25 mouse cellular contexts compared by ENCODE assay signal in the genomic region with DNA sequence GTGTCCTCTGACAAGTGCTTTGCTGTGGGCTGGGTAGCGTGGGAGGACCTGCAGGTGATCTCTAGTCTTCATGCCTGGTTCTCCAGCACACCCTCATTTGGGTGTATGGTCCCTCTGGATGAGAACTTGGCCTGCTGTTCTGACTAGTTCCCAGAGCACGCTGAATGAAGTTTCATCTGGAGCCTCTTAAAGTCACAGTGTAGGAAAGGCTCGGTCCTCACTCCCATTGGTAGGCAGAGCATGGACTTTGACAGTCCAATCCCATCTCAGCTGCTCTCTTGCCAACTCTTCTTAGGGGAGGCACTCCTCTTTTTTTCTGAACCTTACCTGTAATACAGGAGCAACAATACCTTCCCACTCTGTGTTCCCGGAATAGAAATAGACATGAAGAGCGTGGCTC.
"Had no signal": no experiment of that assay in that cellular context is flagged by ENCODE, and none has a peak within 500 bp of the region (broad histone marks: within the 10 kb centered on the region; RNA-seq: fewer than 3 reads in every experiment).

No protein-coding gene starts in this region.

- H3K27ac ChIP-seq: gastrocnemius, adult 2 months; heart, embryonic 10.5 days; hindbrain, embryonic 10.5 days; hindbrain, embryonic 12.5 days; hindbrain, embryonic 14.5 days; kidney, embryonic 15.5 days; kidney, postnatal 0 days; limb, embryonic 10.5 days; limb, embryonic 12.5 days had no signal

- H3K9me3 ChIP-seq: heart, embryonic 10.5 days; heart, embryonic 12.5 days; hindbrain, embryonic 10.5 days; hindbrain, embryonic 12.5 days; kidney, embryonic 15.5 days; limb, embryonic 10.5 days; limb, embryonic 12.5 days had no signal

- H3K4me3 ChIP-seq: gastrocnemius, adult 2 months; heart, embryonic 10.5 days; heart, embryonic 12.5 days; hindbrain, embryonic 10.5 days; hindbrain, embryonic 12.5 days; kidney, embryonic 15.5 days; limb, embryonic 10.5 days; limb, embryonic 12.5 days had no signal

- H3K4me1 ChIP-seq: hindbrain, embryonic 12.5 days had no signal

- H3K4me2 ChIP-seq: heart, embryonic 12.5 days; hindbrain, embryonic 12.5 days; hindbrain, embryonic 14.5 days; kidney, embryonic 15.5 days; limb, embryonic 12.5 days; liver, embryonic 11.5 days had no signal

- DNase-seq: gastrocnemius, adult 2 months; gastrocnemius, postnatal 10 days; gastrocnemius, postnatal 25 days; heart, adult 18-20 months; heart, postnatal 10 days; heart, postnatal 4 days; kidney, adult 18-20 months; kidney, adult 9 months; kidney, postnatal 14 days; kidney, postnatal 36 days; layer of hippocampus, adult 9-11 months; layer of hippocampus, postnatal 36 days; liver had no signal

- ATAC-seq: hindbrain, embryonic 16.5 days; inflammation-experienced regulatory T-cells, adult 6 months had no signal

- H3K27me3 ChIP-seq: heart, embryonic 12.5 days; hindbrain, embryonic 12.5 days had no signal

- H3K9ac ChIP-seq: heart, embryonic 12.5 days; hindbrain, embryonic 12.5 days; hindbrain, embryonic 14.5 days; kidney, embryonic 15.5 days; limb, embryonic 12.5 days had no signal

- H3K36me3 ChIP-seq: heart, embryonic 10.5 days; heart, embryonic 12.5 days; hindbrain, embryonic 10.5 days; hindbrain, embryonic 12.5 days; kidney, embryonic 15.5 days; limb, embryonic 10.5 days; limb, embryonic 12.5 days had no signal
